Mouse (Mus musculus) adrenal gland, adult (tissue): ENCODE measurements around the gene Hsd17b3.
"Not testable (repeated sequence)": the region's sequence is repeated elsewhere in the genome, so short reads cannot be mapped to it uniquely, and the experiment has no call there.

Experiments
- DNase-seq, 2 experiments: peaks; one replicate each; pipeline ENCODE4 v3.0.0; 2022 to 2023; ENCODE audit warnings: low spot score in 1 of 2; ENCODE audit not compliant: inconsistent age in 2 of 2

The Hsd17b3 gene

GRCm38 (mm10) chr13:64083331-64083730, 5.7 kb downstream of the Hsd17b3 start:
- DNase-seq, result peak; percentile 82 to 87

- DNase-seq, result no peak
Measured at GRCm38 (mm10) chr13:64081012-64081919, 7.8 kb downstream of the Hsd17b3 start.

- DNase-seq, result no peak
Measured at GRCm38 (mm10) chr13:64077591-64077990, 11.4 kb downstream of the Hsd17b3 start.

GRCm38 (mm10) chr13:64076074-64076473, 13.0 kb downstream of the Hsd17b3 start:
- no peak for DNase-seq

- peak in 1 of 2 experiments; percentile 38 for DNase-seq
Measured at GRCm38 (mm10) chr13:64066653-64067052, 22.4 kb downstream of the Hsd17b3 start.

- peak; percentile 76 to 90 for DNase-seq
Measured at GRCm38 (mm10) chr13:64064276-64064675, 24.8 kb downstream of the Hsd17b3 start.

GRCm38 (mm10) chr13:64060935-64061506, 28.0 kb downstream of the Hsd17b3 start:
- no peak for DNase-seq

- no peak for DNase-seq
Measured at GRCm38 (mm10) chr13:64053959-64054358, 35.1 kb downstream of the Hsd17b3 start.

- not testable (repeated sequence) for DNase-seq
Measured at GRCm38 (mm10) chr13:64052281-64052680, 36.7 kb downstream of the Hsd17b3 start.

GRCm38 (mm10) chr13:64050895-64051294, 38.1 kb downstream of the Hsd17b3 start:
- DNase-seq, result peak; percentile 67 to 84

GRCm38 (mm10) chr13:64049535-64049934, 39.5 kb downstream of the Hsd17b3 start:
- DNase-seq, result no peak

GRCm38 (mm10) chr13:64048467-64048866, 40.6 kb downstream of the Hsd17b3 start:
- no peak for DNase-seq

- no peak for DNase-seq
Measured at GRCm38 (mm10) chr13:64039976-64040375, 49.1 kb downstream of the Hsd17b3 start.

GRCm38 (mm10) chr13:64038114-64038513, 50.9 kb downstream of the Hsd17b3 start:
- DNase-seq, result peak in 1 of 2 experiments; percentile 44

GRCm38 (mm10) chr13:64036079-64037011, 52.7 kb downstream of the Hsd17b3 start:
- DNase-seq, result peak; percentile 58 to 88

- no peak for DNase-seq
Measured at GRCm38 (mm10) chr13:64035036-64035435, 54.0 kb downstream of the Hsd17b3 start.

- no peak for DNase-seq
Measured at GRCm38 (mm10) chr13:64033921-64034320, 55.1 kb downstream of the Hsd17b3 start.

- no peak for DNase-seq
Measured at GRCm38 (mm10) chr13:64033181-64033580, 55.8 kb downstream of the Hsd17b3 start.

GRCm38 (mm10) chr13:64031254-64031653, 57.8 kb downstream of the Hsd17b3 start:
- DNase-seq, result no peak

GRCm38 (mm10) chr13:64030792-64031191, 58.2 kb downstream of the Hsd17b3 start:
- DNase-seq, result peak in 1 of 2 experiments; percentile 40

- DNase-seq, result no peak
Measured at GRCm38 (mm10) chr13:64024803-64025202, 64.2 kb downstream of the Hsd17b3 start.
